In the genomic region with DNA sequence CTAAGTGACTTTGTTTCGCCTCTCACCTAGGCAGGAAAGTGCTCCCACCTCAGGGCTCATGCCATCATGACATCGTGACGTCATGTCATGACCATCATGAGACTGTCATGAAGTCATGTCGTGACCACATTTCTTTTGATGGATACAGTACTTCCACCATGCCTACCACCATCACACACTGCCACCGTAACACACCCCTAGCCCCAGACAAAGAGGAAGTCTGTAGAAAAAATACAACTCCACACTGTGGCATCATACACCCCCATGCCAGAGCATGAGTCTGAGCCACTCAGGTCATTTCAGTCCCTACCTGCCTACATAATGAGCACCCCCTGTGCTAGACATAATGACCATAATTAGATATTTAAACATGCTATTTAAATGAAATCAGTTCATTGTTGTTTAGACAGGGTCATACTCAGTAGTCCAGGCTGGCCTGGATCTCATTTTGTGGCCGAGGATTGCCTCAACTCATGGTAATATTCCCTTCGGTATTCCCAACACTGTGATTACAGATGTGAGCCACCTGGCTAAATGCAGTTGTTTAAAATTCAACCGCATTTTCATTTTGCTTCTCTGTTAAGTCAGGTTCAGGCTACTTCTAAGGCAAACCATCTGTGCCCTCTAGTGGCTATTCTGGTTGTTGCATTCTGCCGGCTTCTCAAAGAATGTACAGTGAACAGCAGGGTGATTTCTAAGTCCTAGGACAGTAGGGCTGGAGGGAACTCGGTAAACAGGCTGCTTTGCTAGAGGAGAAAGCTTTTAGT, we compare ENCODE assay signal across 8 mouse cellular contexts. TPM values are rescaled to one million over a fixed set of nuclear protein-coding genes. Genes with fewer than 3 reads are reported as not detected.
DNase-seq lines count a peak whose midpoint lies in the region; ATAC-seq and TF ChIP-seq lines count a peak whose summit lies in the region.

No protein-coding gene starts in this region.

- H3K4me2 ChIP-seq in CH12.LX (ENCODE audit: insufficient read depth, low read depth, poor library complexity, severe bottlenecking), result no peak overlapping the region
- no peak overlapping the region for H3K4me2 ChIP-seq in forebrain, embryonic 11.5 days (ENCODE audit: low read depth, low read length, severe bottlenecking)
- H3K4me2 ChIP-seq in liver, embryonic 15.5 days, result no peak overlapping the region
- H3K4me2 ChIP-seq in neural tube, embryonic 11.5 days (ENCODE audit: low read depth), result no peak overlapping the region
- H3K4me2 ChIP-seq in stomach, postnatal 0 days (replicated peaks; ENCODE audit: low read depth), result no peak overlapping the region

- H3K4me3 ChIP-seq in CH12.LX (replicated peaks in 1 of 3; ENCODE audit: low read depth in 2 of 3, low read length in 2 of 3, poor library complexity in 1 of 3), result no peak overlapping the region
- H3K4me3 ChIP-seq in forebrain, embryonic 11.5 days (ENCODE audit: low read depth, low read length), result no peak overlapping the region
- H3K4me3 ChIP-seq in liver, embryonic 15.5 days (replicated peaks), result no peak overlapping the region
- no peak overlapping the region for H3K4me3 ChIP-seq in neural tube, embryonic 11.5 days (ENCODE audit: low read depth, low read length)
- H3K4me3 ChIP-seq in stomach, postnatal 0 days (ENCODE audit: low read depth, low read length), result no peak overlapping the region

- ATAC-seq in forebrain, embryonic 11.5 days (replicated peaks; ENCODE audit: low FRiP score), result peak; percentile 84
- 0 out of 2 replicates have a peak, but pooled peaks have one; percentile 18 for ATAC-seq in liver, embryonic 15.5 days (ENCODE audit: insufficient read depth)
- ATAC-seq in neural tube, embryonic 11.5 days (ENCODE audit: insufficient read depth, low FRiP score, low TSS enrichment), result peak; percentile 84
- ATAC-seq in stomach, postnatal 0 days (ENCODE audit: low FRiP score, low TSS enrichment), result peak; percentile 83

- no peak for TF ChIP-seq POLR2A in CH12.LX (IDR thresholded peaks at IDR 0.05; ENCODE audit: low read depth, low read length)

- dilution Hi-C loops in CH12.LX (cut with MboI; ENCODE audit: extremely low pct_ligation_motif_present, extremely low pct_unique_long_range_greater_than_20kb, low sequenced_read_pairs), result no loop called here

- in situ Hi-C loops in CH12.LX (cut with MboI; ENCODE audit: low pct_ligation_motif_present, low pct_unique_long_range_greater_than_20kb, low sequenced_read_pairs), result loop anchor here (5.0 kb wide), 1 partner anchor 120 kb away; no protein-coding TSS in a partner anchor

- H3K4me1 ChIP-seq in CH12.LX (ENCODE audit: control insufficient read depth in 1 of 2, insufficient read depth in 2 of 2), result peaks cover 3 to 6% of the 10 kb centered on the region in 2 experiments; a peak in 2 of 4 replicates
- no peaks in the 10 kb centered on the region; the same call in 1 of the 2 replicates for H3K4me1 ChIP-seq in forebrain, embryonic 11.5 days (replicated peaks; ENCODE audit: control insufficient read depth, insufficient read depth, low read length)
- H3K4me1 ChIP-seq in liver, embryonic 15.5 days (replicated peaks), result no peaks in the 10 kb centered on the region
- H3K4me1 ChIP-seq in neural tube, embryonic 11.5 days (ENCODE audit: control insufficient read depth, insufficient read depth, low read length), result no peaks in the 10 kb centered on the region
- H3K4me1 ChIP-seq in stomach, postnatal 0 days (replicated peaks; ENCODE audit: control insufficient read depth, insufficient read depth), result no peaks in the 10 kb centered on the region

- intact Hi-C loops in heart, postnatal 25 days (cut with DNase I), result loop anchor here (2.0 to 5.0 kb wide), 2 partner anchors 122 to 320 kb away; no protein-coding TSS in a partner anchor

- TF ChIP-seq RAD21 in CH12.LX (IDR thresholded peaks at IDR 0.05; ENCODE audit: low read depth, low read length), result peak; percentile 100

- H3K27ac ChIP-seq in CH12.LX (ENCODE audit: insufficient read depth, low read depth), result no peak overlapping the region
- no peak overlapping the region for H3K27ac ChIP-seq in forebrain, embryonic 11.5 days (ENCODE audit: low read depth, low read length)
- no peak overlapping the region for H3K27ac ChIP-seq in liver, embryonic 15.5 days (replicated peaks)
- H3K27ac ChIP-seq in neural tube, embryonic 11.5 days (ENCODE audit: low read depth, low read length), result no peak overlapping the region
- H3K27ac ChIP-seq in stomach, postnatal 0 days (replicated peaks), result no peak overlapping the region

- TF ChIP-seq EP300 in CH12.LX (IDR thresholded peaks at IDR 0.05; ENCODE audit: low read length), result no peak
- no peak for TF ChIP-seq EP300 in stomach, postnatal 0 days (optimal IDR thresholded peaks at IDR 0.05)

- no peaks in the 10 kb centered on the region for H3K27me3 ChIP-seq in CH12.LX (replicated peaks)
- H3K27me3 ChIP-seq in forebrain, embryonic 11.5 days (ENCODE audit: control insufficient read depth, insufficient read depth, low read length), result no peaks in the 10 kb centered on the region
- no peaks in the 10 kb centered on the region for H3K27me3 ChIP-seq in liver, embryonic 15.5 days
- H3K27me3 ChIP-seq in neural tube, embryonic 11.5 days (ENCODE audit: control insufficient read depth, insufficient read depth, low read length), result no peaks in the 10 kb centered on the region
- no peaks in the 10 kb centered on the region for H3K27me3 ChIP-seq in stomach, postnatal 0 days (ENCODE audit: control insufficient read depth, insufficient read depth, low read length)

- H3K9ac ChIP-seq in CH12.LX (ENCODE audit: insufficient read depth, low read depth), result no peak overlapping the region
- no peak overlapping the region for H3K9ac ChIP-seq in forebrain, embryonic 11.5 days (ENCODE audit: low read length)
- H3K9ac ChIP-seq in liver, embryonic 15.5 days, result no peak overlapping the region
- H3K9ac ChIP-seq in neural tube, embryonic 11.5 days (ENCODE audit: low read length), result no peak overlapping the region
- H3K9ac ChIP-seq in stomach, postnatal 0 days (ENCODE audit: low read length), result no peak overlapping the region

- TF ChIP-seq CTCF in CH12.LX (conservative IDR thresholded peaks at IDR 0.05 in 1 of 2, IDR thresholded peaks at IDR 0.05 in 1 of 2; ENCODE audit: low read depth in 2 of 2, low read length in 2 of 2), result peak; percentile 87 to 98
- TF ChIP-seq CTCF in stomach, postnatal 0 days (IDR thresholded peaks at IDR 0.05; ENCODE audit: low read depth), result peak; percentile 98

- WGBS in forebrain, embryonic 11.5 days, result 49% methylated on average over 10 of the region's 10 CpGs
- WGBS in large intestine, adult 2 months, result 43% methylated on average over 10 of the region's 10 CpGs
- WGBS in liver, embryonic 15.5 days (ENCODE audit: insufficient replicate concordance), result 29% methylated on average over 10 of the region's 10 CpGs
- WGBS in neural tube, embryonic 11.5 days, result 51% methylated on average over 10 of the region's 10 CpGs
- 31% methylated on average over 10 of the region's 10 CpGs for WGBS in stomach, postnatal 0 days

- no peaks in the 10 kb centered on the region for H3K9me3 ChIP-seq in CH12.LX (replicated peaks; ENCODE audit: low read length)
- no peaks in the 10 kb centered on the region for H3K9me3 ChIP-seq in forebrain, embryonic 11.5 days (ENCODE audit: control insufficient read depth, low read length)
- no peaks in the 10 kb centered on the region for H3K9me3 ChIP-seq in liver, embryonic 15.5 days (replicated peaks)
- no peaks in the 10 kb centered on the region for H3K9me3 ChIP-seq in neural tube, embryonic 11.5 days (ENCODE audit: control insufficient read depth, low read length)
- H3K9me3 ChIP-seq in stomach, postnatal 0 days (ENCODE audit: control insufficient read depth, low read length), result no peaks in the 10 kb centered on the region

- no peaks in the 10 kb centered on the region for H3K36me3 ChIP-seq in CH12.LX (replicated peaks in 1 of 2; ENCODE audit: control insufficient read depth in 1 of 2, insufficient read depth in 1 of 2, low read length in 1 of 2)
- H3K36me3 ChIP-seq in forebrain, embryonic 11.5 days (ENCODE audit: control insufficient read depth, insufficient read depth, low read length), result no peaks in the 10 kb centered on the region
- no peaks in the 10 kb centered on the region for H3K36me3 ChIP-seq in liver, embryonic 15.5 days (replicated peaks)
- H3K36me3 ChIP-seq in neural tube, embryonic 11.5 days (ENCODE audit: control insufficient read depth, insufficient read depth, low read length), result no peaks in the 10 kb centered on the region
- H3K36me3 ChIP-seq in stomach, postnatal 0 days (ENCODE audit: control insufficient read depth, insufficient read depth, low read length), result no peaks in the 10 kb centered on the region

- no peaks in the 10 kb centered on the region for H3K79me2 ChIP-seq in CH12.LX (replicated peaks; ENCODE audit: control insufficient read depth, extremely low read depth, insufficient read depth, poor library complexity, severe bottlenecking)

- DNase-seq in CH12.LX (ENCODE audit: extremely low read depth), result peak; percentile 88
- DNase-seq in c-Kit-positive CD71-negative TER-119-negative erythroid progenitor cells, embryonic 14.5 days (ENCODE audit: low read depth), result peak; percentile 90
- DNase-seq in forebrain, embryonic 11.5 days (ENCODE audit: low spot score), result peak; percentile 87
- DNase-seq in heart, postnatal 25 days (ENCODE audit: low spot score), result peak; percentile 40
- peak; percentile 64 for DNase-seq in large intestine, adult 2 months (ENCODE audit: low read depth, low spot score)
- DNase-seq in neural tube, embryonic 11.5 days (ENCODE audit: low spot score), result peak; percentile 86
- DNase-seq in stomach, postnatal 0 days (ENCODE audit: low spot score), result peak; percentile 86

TF ChIP-seq in CH12.LX, 34 proteins besides CTCF, POLR2A, EP300 and RAD21 (continues in another document):
- TF ChIP-seq E2F4 (IDR thresholded peaks at IDR 0.05; ENCODE audit: insufficient replicate concordance, low read depth, low read length) (no peak), NELFE (IDR thresholded peaks at IDR 0.05; ENCODE audit: low read depth, low read length) (no peak), SMC3 (IDR thresholded peaks at IDR 0.05; ENCODE audit: low read depth, low read length) (peak; percentile 96), JUND (conservative IDR thresholded peaks at IDR 0.05; ENCODE audit: low read depth, low read length) (0 out of 2 replicates have a peak, but pooled peaks have one; percentile 21), ZC3H11A (IDR thresholded peaks at IDR 0.05; ENCODE audit: low read depth, low read length) (peak; percentile 87; the same call in 1 of the 2 replicates), KAT2A (IDR thresholded peaks at IDR 0.05; ENCODE audit: insufficient replicate concordance, low read length) (no peak)

RNA-seq across cellular contexts. Expression of gene Gucy2c, which starts 39.0 kb away (rescaled TPM):
- total RNA-seq in CH12.LX (2012; rRNA removed) (0.08 and 0.13 TPM in 2 replicates), CH12.LX (2014; rRNA removed) (0.08 TPM in 1 of 2 replicates, not detected in the other)
- 0.08 and 0.10 TPM in 2 replicates for polyA plus RNA-seq in CH12.LX (2012; ENCODE audit: insufficient read length, low read depth)
- polyA plus RNA-seq in forebrain, embryonic 11.5 days (2014; fragmentation: Nextera tagmentation; extraction: Ambion mirVana), result not detected in 2 replicates
- not detected for total RNA-seq in heart, postnatal 25 days (2021)
- polyA plus RNA-seq in large intestine, adult 2 months (2012; rRNA removed), result 75.9 and 98.3 TPM in 2 replicates
- 0.26 and 0.37 TPM in 2 replicates for polyA plus RNA-seq in liver, embryonic 15.5 days (2015; fragmentation: Nextera tagmentation; extraction: Ambion mirVana)
- 0.30 and 0.40 TPM in 2 replicates for polyA plus RNA-seq in neural tube, embryonic 11.5 days (2014; fragmentation: Nextera tagmentation; extraction: Ambion mirVana)
- 2.0 and 2.5 TPM in 2 replicates for polyA plus RNA-seq in stomach, postnatal 0 days (2015; fragmentation: Nextera tagmentation; extraction: Ambion mirVana)

Comparison
In these comparisons a context has a peak if more than half of its experiments do, and no peak if none do; other contexts are left out.
1. DNase-seq: peak in every context shown above with its lines; median percentile 90 in c-Kit-positive CD71-negative TER-119-negative erythroid progenitor cells, embryonic 14.5 days; 88 in CH12.LX; 87 in forebrain, embryonic 11.5 days; 86 in neural tube, embryonic 11.5 days; 86 in stomach, postnatal 0 days; 64 in large intestine, adult 2 months; 40 in heart, postnatal 25 days.
2. ATAC-seq: peak in every context shown above with its lines; median percentile 84 in forebrain, embryonic 11.5 days; 84 in neural tube, embryonic 11.5 days; 83 in stomach, postnatal 0 days; 18 in liver, embryonic 15.5 days.
3. RNA of gene Gucy2c, which starts 39.0 kb away (polyA plus RNA-seq): 75.9 to 98.3 TPM in large intestine, adult 2 months; 2.0 to 2.5 TPM in stomach, postnatal 0 days, 0.30 to 0.40 TPM in neural tube, embryonic 11.5 days, 0.26 to 0.37 TPM in liver, embryonic 15.5 days, 0.08 to 0.10 TPM in CH12.LX and not detected in forebrain, embryonic 11.5 days; every median in the first group is over 10 times any median in the second.